Mouse (Mus musculus): ENCODE measurements around the gene Anp32e. TPM values are rescaled to one million over a fixed set of nuclear protein-coding genes. Genes with fewer than 3 reads are reported as not detected.

The Anp32e gene
- polyA plus RNA-seq, 1 experiment from 2014 or later = 54.2 TPM

DNA sequence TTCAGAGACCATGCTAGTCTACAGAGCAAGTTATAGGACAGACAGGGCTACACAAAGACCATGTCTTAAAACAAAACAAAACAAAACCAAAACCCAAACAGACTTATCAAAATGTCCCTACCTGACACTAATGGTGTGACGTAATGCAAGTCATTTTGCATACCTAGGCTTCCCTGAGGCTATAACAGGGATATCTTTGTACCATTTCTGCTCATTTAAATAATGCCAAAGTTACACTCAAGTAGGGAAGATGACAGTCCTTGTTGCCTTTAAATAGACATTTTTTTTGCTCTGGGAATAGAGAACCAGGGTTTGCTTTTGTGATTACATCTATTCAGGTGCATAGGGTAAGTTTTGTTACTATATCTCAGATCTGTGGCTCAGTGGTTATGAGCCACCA is 2.4 kb downstream of the Anp32e start:
- Histone ChIP-seq H3K27me3 (ENCODE audit: control insufficient read depth, insufficient read depth, low read length) (no peaks in the 10 kb centered on the region), H3K9ac (replicated peaks; ENCODE audit: low read depth, low read length) (no peak overlapping the region), H3K27ac (ENCODE audit: low read length) (no peak overlapping the region), H3K9me3 (ENCODE audit: control insufficient read depth, low read depth, low read length) (no peaks in the 10 kb centered on the region), H3K4me3 (ENCODE audit: low read depth, low read length) (no peak overlapping the region), H3K4me1 (ENCODE audit: control insufficient read depth, insufficient read depth, low read length) (0 out of 2 replicates have a peak, but pooled peaks cover 3% of the 10 kb centered on the region), H3K36me3 (ENCODE audit: control insufficient read depth, insufficient read depth, low read length) (peaks cover 17% of the 10 kb centered on the region), H3K4me2 (replicated peaks; ENCODE audit: low read depth, low read length) (no peak overlapping the region)
- no peak for ATAC-seq (ENCODE audit: insufficient number of reproducible peaks, insufficient read depth, low FRiP score, low read depth)
- WGBS = 88% methylated on average over 1 of the region's 1 CpGs

DNA sequence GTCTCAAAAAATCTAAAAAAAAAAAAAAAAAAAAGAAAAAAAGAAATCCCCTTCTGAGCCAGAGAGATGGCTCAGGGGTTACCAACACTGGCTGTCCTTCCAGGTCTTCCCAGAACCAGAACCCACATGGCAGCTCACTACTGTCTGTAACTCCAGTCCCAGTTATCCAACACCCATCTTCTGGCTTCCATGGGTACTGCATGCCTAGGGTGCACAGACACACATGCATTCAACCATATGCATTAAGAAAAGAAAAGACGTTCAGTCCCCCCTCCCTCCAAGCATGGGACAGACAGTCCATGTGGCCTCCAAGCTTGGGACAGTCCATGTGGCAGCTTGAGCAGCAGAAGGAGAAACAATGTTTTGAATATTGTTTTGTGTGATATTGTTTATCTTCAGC is 3.1 kb downstream of the Anp32e start:
- Histone ChIP-seq H3K27ac (ENCODE audit: low read length) (no peak overlapping the region), H3K9me3 (ENCODE audit: control insufficient read depth, low read depth, low read length) (no peaks in the 10 kb centered on the region), H3K4me2 (replicated peaks; ENCODE audit: low read depth, low read length) (no peak overlapping the region), H3K9ac (replicated peaks; ENCODE audit: low read depth, low read length) (no peak overlapping the region), H3K36me3 (ENCODE audit: control insufficient read depth, insufficient read depth, low read length) (peaks cover 24% of the 10 kb centered on the region), H3K27me3 (ENCODE audit: control insufficient read depth, insufficient read depth, low read length) (no peaks in the 10 kb centered on the region), H3K4me3 (ENCODE audit: low read depth, low read length) (no peak overlapping the region), H3K4me1 (ENCODE audit: control insufficient read depth, insufficient read depth, low read length) (0 out of 2 replicates have a peak, but pooled peaks cover 3% of the 10 kb centered on the region)
- WGBS = 65% methylated on average over 1 of the region's 1 CpGs
- ATAC-seq (ENCODE audit: insufficient number of reproducible peaks, insufficient read depth, low FRiP score, low read depth) = no peak

DNA sequence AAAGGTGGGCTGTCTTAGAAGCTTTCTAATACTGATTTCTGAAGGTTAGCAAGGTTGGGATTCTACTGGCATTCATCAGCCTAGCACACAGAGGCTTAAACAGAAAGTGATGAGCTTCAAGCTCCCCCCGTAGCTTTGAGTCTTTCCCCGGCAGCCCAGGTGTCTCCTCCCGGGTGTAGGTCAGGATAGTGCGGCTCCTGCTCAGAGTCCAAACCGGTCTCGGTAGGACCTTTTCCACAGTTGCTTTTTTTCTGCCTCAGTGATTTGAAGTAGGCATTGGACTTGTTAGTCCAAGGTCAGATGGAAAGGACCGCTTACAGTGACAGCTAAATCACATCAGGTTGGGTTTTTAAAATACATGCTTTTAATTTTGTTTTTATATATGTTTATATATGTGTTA is 3.5 kb downstream of the Anp32e start:
- H3K9ac ChIP-seq (replicated peaks; ENCODE audit: low read depth, low read length) = no peak overlapping the region
- H3K27me3 ChIP-seq (ENCODE audit: control insufficient read depth, insufficient read depth, low read length) = no peaks in the 10 kb centered on the region
- H3K36me3 ChIP-seq (ENCODE audit: control insufficient read depth, insufficient read depth, low read length) = peaks cover 28% of the 10 kb centered on the region
- H3K4me1 ChIP-seq (ENCODE audit: control insufficient read depth, insufficient read depth, low read length) = 0 out of 2 replicates have a peak, but pooled peaks cover 3% of the 10 kb centered on the region
- no peak overlapping the region for H3K4me2 ChIP-seq (replicated peaks; ENCODE audit: low read depth, low read length)
- H3K9me3 ChIP-seq (ENCODE audit: control insufficient read depth, low read depth, low read length) = no peaks in the 10 kb centered on the region
- no peak overlapping the region for H3K4me3 ChIP-seq (ENCODE audit: low read depth, low read length)
- WGBS = 86% methylated on average over 7 of the region's 7 CpGs
- no peak overlapping the region for H3K27ac ChIP-seq (ENCODE audit: low read length)
- ATAC-seq (ENCODE audit: insufficient number of reproducible peaks, insufficient read depth, low FRiP score, low read depth) = no peak

DNA sequence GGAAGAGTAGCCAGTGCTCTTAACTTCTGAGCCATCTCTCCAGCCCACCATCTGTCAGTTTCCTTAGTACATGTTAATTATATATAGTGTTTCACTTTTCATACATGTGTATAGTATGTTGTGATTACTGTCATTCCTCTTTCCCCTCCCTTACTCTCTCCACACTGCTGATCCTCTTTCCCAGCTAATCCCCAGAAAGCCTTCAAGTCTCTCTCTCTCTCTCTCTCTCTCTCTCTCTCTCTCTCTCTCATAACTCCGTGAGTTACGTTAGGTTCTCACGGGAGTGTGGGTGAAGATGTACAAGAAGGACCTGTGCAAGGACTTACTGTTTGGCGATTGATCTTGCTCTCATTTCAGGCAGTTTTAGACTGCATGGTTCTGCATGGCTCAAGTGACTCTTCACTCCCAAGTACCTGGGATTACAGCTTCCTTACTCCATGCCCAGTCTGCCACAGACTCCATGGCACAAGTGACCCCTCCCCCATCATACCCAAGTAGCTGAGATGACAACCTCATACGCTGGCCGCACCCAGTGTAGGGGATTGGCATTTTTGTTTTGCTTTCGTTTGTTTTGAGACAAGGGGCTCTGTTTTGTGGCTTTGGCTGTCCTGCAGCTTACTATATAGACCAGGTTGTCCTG is 4.2 kb downstream of the Anp32e start:
- ATAC-seq (ENCODE audit: insufficient number of reproducible peaks, insufficient read depth, low FRiP score, low read depth) = no peak
- no peak overlapping the region for H3K4me2 ChIP-seq (replicated peaks; ENCODE audit: low read depth, low read length)
- H3K9ac ChIP-seq (replicated peaks; ENCODE audit: low read depth, low read length) = no peak overlapping the region
- H3K27me3 ChIP-seq (ENCODE audit: control insufficient read depth, insufficient read depth, low read length) = no peaks in the 10 kb centered on the region
- no peak overlapping the region for H3K4me3 ChIP-seq (ENCODE audit: low read depth, low read length)
- 90% methylated on average over 7 of the region's 7 CpGs for WGBS
- H3K36me3 ChIP-seq (ENCODE audit: control insufficient read depth, insufficient read depth, low read length) = peaks cover 35% of the 10 kb centered on the region
- H3K27ac ChIP-seq (ENCODE audit: low read length) = no peak overlapping the region
- H3K9me3 ChIP-seq (ENCODE audit: control insufficient read depth, low read depth, low read length) = no peaks in the 10 kb centered on the region
- H3K4me1 ChIP-seq (ENCODE audit: control insufficient read depth, insufficient read depth, low read length) = 0 out of 2 replicates have a peak, but pooled peaks cover 3% of the 10 kb centered on the region

DNA sequence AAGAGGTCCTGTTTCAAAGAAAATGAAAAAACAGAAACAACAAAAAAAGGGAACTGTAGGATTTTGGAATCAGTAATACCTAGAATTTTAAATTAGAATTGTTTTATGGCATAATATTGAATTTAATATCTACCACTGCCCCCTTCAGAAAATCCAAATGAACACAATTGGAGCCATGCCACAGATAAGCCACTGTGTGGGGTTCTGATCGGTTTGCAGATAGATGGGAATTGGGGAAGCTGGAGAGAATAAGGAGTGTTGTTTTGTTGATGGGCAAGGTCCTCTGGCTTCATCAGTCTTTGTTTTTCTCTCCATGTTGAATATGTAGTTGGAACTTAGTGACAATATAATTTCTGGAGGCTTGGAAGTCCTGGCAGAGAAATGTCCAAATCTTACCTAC is 5.4 kb downstream of the Anp32e start:
- 0 out of 2 replicates have a peak, but pooled peaks cover 3% of the 10 kb centered on the region for H3K4me1 ChIP-seq (ENCODE audit: control insufficient read depth, insufficient read depth, low read length)
- no peak overlapping the region for H3K9ac ChIP-seq (replicated peaks; ENCODE audit: low read depth, low read length)
- 90% methylated on average over 1 of the region's 1 CpGs for WGBS
- ATAC-seq (ENCODE audit: insufficient number of reproducible peaks, insufficient read depth, low FRiP score, low read depth) = no peak
- H3K36me3 ChIP-seq (ENCODE audit: control insufficient read depth, insufficient read depth, low read length) = peaks cover 47% of the 10 kb centered on the region
- no peaks in the 10 kb centered on the region for H3K9me3 ChIP-seq (ENCODE audit: control insufficient read depth, low read depth, low read length)
- H3K4me3 ChIP-seq (ENCODE audit: low read depth, low read length) = no peak overlapping the region
- H3K4me2 ChIP-seq (replicated peaks; ENCODE audit: low read depth, low read length) = no peak overlapping the region
- H3K27ac ChIP-seq (ENCODE audit: low read length) = no peak overlapping the region
- H3K27me3 ChIP-seq (ENCODE audit: control insufficient read depth, insufficient read depth, low read length) = no peaks in the 10 kb centered on the region

DNA sequence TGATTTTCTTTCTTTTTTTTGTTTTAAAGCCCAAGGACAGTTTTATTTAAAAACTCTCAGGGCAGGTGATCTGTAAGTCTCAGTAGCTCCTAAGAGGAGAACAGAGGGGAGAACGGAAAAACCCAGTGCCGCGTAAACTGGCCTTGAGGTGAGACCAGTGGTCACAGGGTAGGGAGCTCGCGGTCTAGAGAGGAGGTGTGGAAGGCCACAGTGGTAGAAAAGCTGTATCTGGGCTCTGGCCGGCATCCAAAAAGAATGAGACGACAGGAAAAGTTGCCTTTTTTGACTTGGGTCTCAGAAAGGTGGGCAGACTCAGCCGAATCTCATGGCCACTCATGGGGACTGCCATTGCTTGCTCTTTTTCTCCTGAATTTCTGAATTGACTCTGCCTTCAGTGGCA is 9.2 kb downstream of the Anp32e start:
- no peaks in the 10 kb centered on the region for H3K9me3 ChIP-seq (ENCODE audit: control insufficient read depth, low read depth, low read length)
- no peak overlapping the region for H3K27ac ChIP-seq (ENCODE audit: low read length)
- peaks cover 79% of the 10 kb centered on the region for H3K36me3 ChIP-seq (ENCODE audit: control insufficient read depth, insufficient read depth, low read length)
- H3K27me3 ChIP-seq (ENCODE audit: control insufficient read depth, insufficient read depth, low read length) = no peaks in the 10 kb centered on the region
- WGBS = 97% methylated on average over 8 of the region's 8 CpGs
- H3K4me1 ChIP-seq (ENCODE audit: control insufficient read depth, insufficient read depth, low read length) = no peaks in the 10 kb centered on the region
- ATAC-seq (ENCODE audit: insufficient number of reproducible peaks, insufficient read depth, low FRiP score, low read depth) = no peak
- H3K4me2 ChIP-seq (replicated peaks; ENCODE audit: low read depth, low read length) = no peak overlapping the region
- no peak overlapping the region for H3K9ac ChIP-seq (replicated peaks; ENCODE audit: low read depth, low read length)
- H3K4me3 ChIP-seq (ENCODE audit: low read depth, low read length) = no peak overlapping the region

DNA sequence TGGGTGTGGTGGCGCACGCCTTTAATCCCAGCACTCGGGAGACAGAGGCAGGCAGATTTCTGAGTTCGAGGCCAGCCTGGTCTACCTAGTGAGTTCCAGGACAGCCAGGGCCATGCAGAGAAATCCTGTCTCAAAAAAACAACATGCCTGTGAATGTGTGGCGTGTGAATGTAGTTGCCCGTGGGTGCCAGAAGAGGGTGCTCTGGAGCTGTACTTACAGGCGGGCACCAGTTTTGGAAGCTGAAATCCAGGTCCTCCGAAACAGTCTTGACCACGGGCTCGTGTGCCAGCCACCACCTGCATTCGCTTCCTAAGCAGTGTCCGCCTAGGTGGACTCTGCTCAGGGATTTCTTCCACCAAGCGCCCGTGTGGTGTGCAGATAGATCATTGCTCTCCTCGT is 9.8 kb downstream of the Anp32e start:
- H3K9ac ChIP-seq (replicated peaks; ENCODE audit: low read depth, low read length) = no peak overlapping the region
- H3K9me3 ChIP-seq (ENCODE audit: control insufficient read depth, low read depth, low read length) = no peaks in the 10 kb centered on the region
- no peak overlapping the region for H3K4me2 ChIP-seq (replicated peaks; ENCODE audit: low read depth, low read length)
- no peaks in the 10 kb centered on the region for H3K27me3 ChIP-seq (ENCODE audit: control insufficient read depth, insufficient read depth, low read length)
- H3K27ac ChIP-seq (ENCODE audit: low read length) = no peak overlapping the region
- H3K36me3 ChIP-seq (ENCODE audit: control insufficient read depth, insufficient read depth, low read length) = peaks cover 82% of the 10 kb centered on the region
- H3K4me1 ChIP-seq (ENCODE audit: control insufficient read depth, insufficient read depth, low read length) = no peaks in the 10 kb centered on the region
- 94% methylated on average over 15 of the region's 15 CpGs for WGBS
- no peak for ATAC-seq (ENCODE audit: insufficient number of reproducible peaks, insufficient read depth, low FRiP score, low read depth)
- no peak overlapping the region for H3K4me3 ChIP-seq (ENCODE audit: low read depth, low read length)

DNA sequence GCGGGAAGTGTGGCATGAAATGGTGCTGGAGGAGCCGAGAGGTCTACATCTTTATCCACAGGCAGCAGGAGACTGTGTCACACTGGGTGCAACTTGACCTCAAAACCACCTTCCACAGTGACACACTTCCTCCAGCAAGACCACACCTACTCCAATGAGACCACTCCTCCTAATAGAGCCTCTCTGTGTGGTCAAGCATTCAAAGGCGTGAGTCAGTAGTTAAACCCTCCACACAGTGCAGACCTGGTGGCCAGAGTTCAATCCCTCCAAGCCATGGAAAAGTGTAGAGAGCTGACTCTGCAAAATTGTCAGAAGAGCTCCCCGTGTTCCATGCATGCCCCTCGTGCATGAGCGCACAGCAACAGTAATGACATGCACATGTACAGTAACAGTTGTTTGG is 13.7 kb downstream of the Anp32e start:
- 88% methylated on average over 6 of the region's 6 CpGs for WGBS
- no peaks in the 10 kb centered on the region for H3K9me3 ChIP-seq (ENCODE audit: control insufficient read depth, low read depth, low read length)
- no peak overlapping the region for H3K4me3 ChIP-seq (ENCODE audit: low read depth, low read length)
- no peak overlapping the region for H3K9ac ChIP-seq (replicated peaks; ENCODE audit: low read depth, low read length)
- no peak overlapping the region for H3K27ac ChIP-seq (ENCODE audit: low read length)
- H3K36me3 ChIP-seq (ENCODE audit: control insufficient read depth, insufficient read depth, low read length) = peaks cover 75% of the 10 kb centered on the region
- no peak for ATAC-seq (ENCODE audit: insufficient number of reproducible peaks, insufficient read depth, low FRiP score, low read depth)
- no peaks in the 10 kb centered on the region for H3K27me3 ChIP-seq (ENCODE audit: control insufficient read depth, insufficient read depth, low read length)
- H3K4me1 ChIP-seq (ENCODE audit: control insufficient read depth, insufficient read depth, low read length) = no peaks in the 10 kb centered on the region
- no peak overlapping the region for H3K4me2 ChIP-seq (replicated peaks; ENCODE audit: low read depth, low read length)

DNA sequence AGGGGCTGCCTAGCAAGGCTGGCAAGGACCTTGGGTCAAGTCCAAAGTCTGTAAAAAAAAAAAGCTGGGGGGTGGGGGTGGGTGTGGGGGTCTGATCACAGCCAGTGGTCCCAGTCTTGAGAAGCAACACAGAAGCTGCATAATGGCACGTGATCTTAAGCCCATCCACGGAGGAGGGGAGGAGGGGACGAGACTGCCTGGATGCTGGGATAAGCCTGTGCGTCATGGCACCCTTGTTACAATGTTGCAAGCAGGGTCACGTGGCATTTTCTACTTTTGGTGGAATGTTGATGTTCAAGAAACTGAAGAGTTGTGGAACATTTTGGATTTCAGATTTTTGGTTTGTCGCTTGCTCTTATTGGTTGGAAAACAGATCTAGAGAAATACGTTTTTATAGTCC is 14.2 kb downstream of the Anp32e start:
- no peak overlapping the region for H3K4me2 ChIP-seq (replicated peaks; ENCODE audit: low read depth, low read length)
- no peak overlapping the region for H3K4me3 ChIP-seq (ENCODE audit: low read depth, low read length)
- H3K9me3 ChIP-seq (ENCODE audit: control insufficient read depth, low read depth, low read length) = no peaks in the 10 kb centered on the region
- WGBS = 91% methylated on average over 7 of the region's 7 CpGs
- no peak for ATAC-seq (ENCODE audit: insufficient number of reproducible peaks, insufficient read depth, low FRiP score, low read depth)
- H3K27ac ChIP-seq (ENCODE audit: low read length) = no peak overlapping the region
- peaks cover 70% of the 10 kb centered on the region for H3K36me3 ChIP-seq (ENCODE audit: control insufficient read depth, insufficient read depth, low read length)
- H3K27me3 ChIP-seq (ENCODE audit: control insufficient read depth, insufficient read depth, low read length) = no peaks in the 10 kb centered on the region
- no peaks in the 10 kb centered on the region for H3K4me1 ChIP-seq (ENCODE audit: control insufficient read depth, insufficient read depth, low read length)
- no peak overlapping the region for H3K9ac ChIP-seq (replicated peaks; ENCODE audit: low read depth, low read length)
